Mouse (Mus musculus) frontal cortex, adult 2 months (tissue): Measurements from ENCODE around the gene Kdr. TPM values are rescaled to one million over a fixed set of nuclear protein-coding genes. Genes with fewer than 3 reads are reported as not detected.

Experiments used
- DNase-seq, 2 experiments: peaks; one replicate each; pipeline ENCODE4 v3.0.0; 2022; ENCODE audit warnings: low spot score in 1 of 2; ENCODE audit errors: extremely low spot score in 1 of 2
- polyA plus RNA-seq: library from polyadenylated mRNA; depleted of rRNA; stranded (reverse); fragments of >200 nt; gene quantifications from 2 replicates; pipeline ENCODE4 v1.2.3, GENCODE M21; 2012; rRNA removed

The Kdr gene
- polyA plus RNA-seq, 1 experiment = 9.8 TPM

DNA sequence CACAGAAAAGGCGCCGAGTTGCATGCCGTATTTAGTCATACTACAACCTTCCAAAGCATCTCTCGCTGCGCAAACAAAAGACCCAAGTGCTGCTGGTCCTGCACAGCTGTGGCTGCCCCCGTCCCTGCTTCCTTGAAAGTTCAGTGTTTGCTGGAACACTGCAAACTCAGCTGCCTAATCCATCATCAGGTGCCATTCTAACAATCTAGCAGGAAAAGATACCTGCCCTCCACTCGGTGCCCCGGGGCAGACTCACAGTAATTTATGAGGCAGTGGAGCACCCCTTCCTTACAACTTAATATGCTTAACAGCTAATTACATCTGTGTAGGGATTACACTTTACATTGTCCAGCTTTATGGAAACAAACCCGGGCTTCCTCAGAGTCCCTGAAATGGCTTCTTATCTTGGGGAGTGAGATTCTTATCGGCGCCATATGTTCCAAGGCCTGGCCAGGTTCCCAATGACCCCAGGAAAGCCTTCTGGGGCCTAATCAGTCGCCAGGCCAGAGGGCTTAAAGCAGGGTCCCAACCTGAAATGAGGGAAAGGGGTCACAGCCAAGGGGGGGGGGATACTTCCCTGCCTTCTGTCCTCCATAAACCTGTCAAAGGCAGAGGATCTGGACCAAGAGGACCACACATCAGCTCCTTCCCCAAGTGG, 56.4 kb downstream of the Kdr start:
- no peak for DNase-seq

DNA sequence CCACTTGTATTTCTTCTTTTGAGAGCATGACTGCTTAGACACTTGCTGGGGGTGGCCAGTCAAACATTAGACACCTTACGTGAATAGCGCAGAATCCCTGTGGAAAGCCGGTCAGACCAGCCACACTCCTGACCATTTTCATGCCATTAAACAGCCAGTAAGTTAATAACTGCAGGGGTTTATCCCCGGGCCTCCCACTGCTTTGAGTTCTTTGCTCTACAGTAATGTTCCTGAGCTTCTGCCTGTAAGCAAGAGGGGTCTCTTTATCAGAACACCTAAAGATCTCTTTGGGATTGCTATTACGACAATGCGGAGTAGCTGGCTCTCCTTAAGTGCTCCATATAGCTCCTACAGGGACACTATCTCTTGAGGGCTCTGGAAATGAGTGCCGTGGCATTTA, 58.7 kb downstream of the Kdr start:
- DNase-seq = no peak

DNA sequence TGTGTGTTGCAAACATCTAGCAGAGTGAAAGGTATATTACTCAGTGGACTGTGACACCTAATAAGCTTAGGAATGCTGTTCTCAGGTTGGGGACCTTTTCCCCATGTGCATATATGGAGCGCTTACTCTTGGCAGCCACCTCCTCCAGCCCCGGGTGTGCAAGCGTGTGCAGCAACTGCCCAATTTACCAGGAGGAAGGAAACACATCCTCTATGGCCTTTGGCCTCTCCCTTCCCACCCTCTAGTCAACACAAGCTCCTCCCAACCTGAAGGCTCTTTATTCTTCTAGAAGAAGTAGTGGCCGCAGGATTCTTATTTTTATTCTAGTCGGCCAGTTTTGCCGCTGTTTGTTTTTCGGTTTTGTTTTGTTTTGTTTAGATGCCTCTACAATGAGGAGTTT, 60.1 kb downstream of the Kdr start:
- DNase-seq = no peak

DNA sequence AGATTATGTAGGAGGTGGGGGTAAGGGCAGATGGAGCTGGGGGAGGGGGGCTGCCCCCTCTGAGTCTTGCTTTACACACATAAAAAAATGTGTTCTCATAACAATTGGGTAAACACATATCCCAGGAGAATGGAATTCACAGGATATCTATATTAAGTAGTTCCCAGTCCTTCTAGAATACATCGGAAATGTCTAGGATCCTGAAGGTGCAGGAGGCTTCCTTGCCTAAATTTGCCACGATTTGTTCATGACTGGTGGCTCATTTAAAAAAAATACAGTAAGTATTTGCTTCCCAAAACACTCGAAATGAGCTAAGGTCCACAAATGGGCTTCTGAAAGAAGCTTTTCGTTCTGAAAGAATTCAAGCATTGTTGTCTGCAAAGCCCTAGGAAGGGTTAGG, 61.0 kb downstream of the Kdr start:
- DNase-seq = no peak

DNA sequence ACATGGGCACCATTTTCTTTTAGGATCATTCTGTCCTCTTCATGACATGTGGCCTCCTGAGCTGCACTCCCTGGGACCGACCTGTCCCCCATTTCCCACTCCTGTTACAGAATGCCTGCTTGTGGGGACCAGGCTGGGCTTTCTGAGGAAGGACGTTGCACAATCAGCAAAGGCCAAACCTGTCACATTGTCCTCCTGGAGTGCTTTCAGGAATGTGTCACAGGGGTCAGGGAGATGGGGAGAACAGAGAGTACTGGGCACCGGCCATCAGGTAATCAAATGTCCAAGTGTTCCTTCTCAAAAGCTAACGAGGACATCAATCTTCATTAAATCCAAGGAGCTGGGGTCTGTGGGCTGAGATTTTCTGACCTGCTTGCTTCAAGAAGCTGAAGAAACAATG, 72.2 kb downstream of the Kdr start:
- DNase-seq = no peak

DNA sequence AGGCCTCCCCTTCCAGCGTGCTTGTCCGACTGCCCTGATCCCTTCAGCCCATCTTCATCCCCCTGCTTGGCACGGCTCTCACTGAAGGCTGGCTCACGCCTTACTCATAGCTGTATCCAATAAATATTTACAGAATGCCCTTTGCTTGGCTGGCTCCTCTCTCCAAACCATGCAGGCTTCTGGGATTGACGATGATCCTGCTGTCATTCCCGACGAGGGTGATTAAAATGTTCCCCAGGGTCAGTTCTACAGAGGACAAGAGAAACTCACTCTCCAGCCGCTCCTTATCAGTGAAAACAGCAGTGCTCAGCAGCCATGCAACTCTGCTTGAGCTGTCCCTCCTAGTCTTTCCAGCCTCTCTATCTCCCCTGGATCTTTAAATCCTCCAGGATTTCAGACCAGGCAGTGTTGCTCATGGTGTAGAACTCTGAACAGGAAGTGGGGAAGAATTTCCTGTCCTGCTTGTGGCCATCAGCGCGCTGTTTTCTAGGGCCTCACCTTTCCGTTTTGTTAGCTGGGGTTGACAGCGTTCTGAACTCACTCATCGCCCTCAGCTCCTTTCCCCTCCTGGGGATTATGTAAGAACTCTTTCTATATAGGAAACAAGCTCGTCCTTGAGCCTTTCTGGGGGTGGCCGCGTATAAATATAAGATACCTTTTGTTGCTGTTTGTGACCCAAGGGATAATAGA, 77.9 kb downstream of the Kdr start:
- DNase-seq = no peak

DNA sequence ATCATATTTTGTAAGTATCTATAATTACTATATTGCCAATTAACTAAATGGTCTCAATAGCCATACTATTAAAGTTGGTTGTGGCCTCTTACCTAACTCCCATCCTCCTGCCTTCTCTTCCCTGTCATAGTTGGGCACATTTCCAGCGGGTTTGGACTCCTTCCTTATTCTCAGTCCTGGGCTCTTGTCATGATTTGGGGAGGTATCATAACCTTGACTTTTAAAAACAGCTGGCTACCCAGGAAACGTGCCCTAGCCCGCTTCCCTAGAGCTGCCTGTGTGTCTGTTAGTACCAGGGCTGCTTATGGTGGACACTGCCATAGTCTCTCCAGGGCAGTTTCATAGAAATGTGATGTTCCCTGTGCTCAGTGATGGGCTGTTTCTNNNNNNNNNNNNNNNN, 82.9 kb downstream of the Kdr start:
- DNase-seq = no peak

DNA sequence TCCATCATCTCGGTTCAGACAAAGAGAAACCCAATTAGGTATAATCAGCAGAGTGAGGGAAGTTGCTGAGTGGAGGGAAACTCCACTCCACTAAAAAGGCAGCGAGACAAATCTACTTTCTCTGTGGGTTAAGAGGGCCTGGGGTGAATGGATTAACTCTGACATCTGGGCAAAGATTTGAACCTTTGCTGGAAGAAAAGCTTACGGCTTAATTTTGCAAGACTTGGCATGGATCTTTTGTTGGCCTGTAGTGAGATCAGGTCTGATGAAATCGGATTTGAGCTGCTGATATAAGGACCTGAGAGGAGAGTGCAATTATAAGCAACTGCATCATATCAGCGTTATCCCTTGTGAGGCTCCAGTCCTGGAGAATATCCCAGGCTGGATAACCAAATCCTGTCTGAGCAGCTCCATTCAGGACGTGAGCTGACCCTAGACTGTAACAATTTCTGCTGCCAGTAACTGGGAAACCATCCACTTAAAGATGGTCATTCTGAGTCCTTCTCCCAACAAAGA, 85.2 kb downstream of the Kdr start:
- no peak for DNase-seq

Other genes starting within 250 kb of the Kdr start
- gene Srd5a3, start 161.8 kb upstream of the Kdr start, polyA plus RNA-seq = 18.9 and 19.8 TPM in 2 replicates
- gene Tmem165, start 205.4 kb upstream of the Kdr start, polyA plus RNA-seq = 40.3 and 41.2 TPM in 2 replicates